Mouse (Mus musculus) liver, embryonic 15.5 days (tissue): ENCODE data around the gene Cp. TPM values are rescaled to one million over a fixed set of nuclear protein-coding genes. Genes with fewer than 3 reads are reported as not detected.
"Not testable (repeated sequence)": the region's sequence is repeated elsewhere in the genome, so short reads cannot be mapped to it uniquely, and the experiment has no call there.

Source experiments
- ATAC-seq: fragments of 200-750 bp; cut with Nextera tagmentation; 2 replicates; pipeline ENCODE4 v1.8.0; 2017; ENCODE audit warnings: moderate number of reproducible peaks, mild to moderate bottlenecking, moderate library complexity; ENCODE audit not compliant: insufficient read depth
- H3K27ac ChIP-seq: fragments of 300-500 bp; sonication (generic); replicated peaks from 2 replicates; pipeline ENCODE4 v1.5.1; 2015; ENCODE audit warnings: mild to moderate bottlenecking, inconsistent platforms
- H3K27me3 ChIP-seq: fragments of 300-500 bp; sonication (generic); 2 replicates; pipeline ENCODE4 v1.6.1; 2015; ENCODE audit warnings: mild to moderate bottlenecking, inconsistent platforms
- H3K36me3 ChIP-seq: fragments of 300-500 bp; sonication (generic); replicated peaks from 2 replicates; pipeline ENCODE4 v1.6.1; 2015; ENCODE audit warnings: moderate library complexity, mild to moderate bottlenecking, inconsistent platforms
- H3K4me1 ChIP-seq: fragments of 300-500 bp; sonication (generic); replicated peaks from 2 replicates; pipeline ENCODE4 v1.6.1; 2015; ENCODE audit warnings: inconsistent platforms
- H3K4me2 ChIP-seq: fragments of 300-500 bp; sonication (generic); 2 replicates; pipeline ENCODE4 v1.6.1; 2015; ENCODE audit warnings: moderate library complexity, mild to moderate bottlenecking, inconsistent platforms
- H3K4me3 ChIP-seq: fragments of 300-500 bp; sonication (generic); replicated peaks from 2 replicates; pipeline ENCODE4 v1.5.1; 2015; ENCODE audit warnings: mild to moderate bottlenecking, inconsistent platforms
- H3K9ac ChIP-seq: fragments of 300-500 bp; sonication (generic); 2 replicates; pipeline ENCODE4 v1.6.1; 2015; ENCODE audit warnings: moderate library complexity, mild to moderate bottlenecking, inconsistent platforms
- H3K9me3 ChIP-seq: fragments of 300-500 bp; sonication (generic); replicated peaks from 2 replicates; pipeline ENCODE4 v1.6.1; 2016; ENCODE audit warnings: inconsistent platforms
- WGBS: fragments of 180-500 bp; shearing (Covaris S2); methylation state at CpG from one replicate; pipeline ENCODE4 v1.1.7; 2015; ENCODE audit warnings: mixed read lengths; ENCODE audit not compliant: insufficient replicate concordance; 5-methylcytosine and 5-hydroxymethylcytosine counted together
- polyA plus RNA-seq: library from polyadenylated mRNA; unstranded; fragments of >200 nt; fragmentation: Nextera tagmentation; extraction: Ambion mirVana; gene quantifications from 2 replicates; pipeline ENCODE4 v1.2.1, GENCODE M21; 2015

Cp gene
- polyA plus RNA-seq, 1 experiment from 2014 or later = 38.6 TPM

DNA sequence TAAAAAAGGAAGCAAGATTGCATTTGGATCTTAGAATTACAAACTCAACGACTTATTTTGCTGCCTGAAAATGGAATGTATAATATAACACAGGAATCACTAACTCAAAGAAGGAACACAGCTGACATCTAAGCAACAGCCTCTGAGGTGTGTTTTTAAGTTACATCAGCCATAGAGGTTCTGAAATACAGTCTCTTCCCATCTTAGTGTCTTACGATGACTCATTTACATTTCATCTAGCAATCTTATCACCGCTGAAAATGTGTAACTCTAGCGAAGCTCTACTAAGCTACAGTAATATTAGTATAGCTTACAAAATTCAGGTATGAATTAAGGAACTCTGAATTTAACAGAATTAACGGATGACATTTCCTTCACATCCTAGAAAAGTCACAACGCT, 74.0 kb downstream of the Cp start:
- ATAC-seq = no peak
- 71% methylated on average over 6 of the region's 6 CpGs for WGBS
- no peak overlapping the region for H3K4me3 ChIP-seq
- no peak overlapping the region for H3K27ac ChIP-seq
- peaks cover 20% of the 10 kb centered on the region; the same call in 1 of the 2 replicates for H3K36me3 ChIP-seq
- no peak overlapping the region for H3K9ac ChIP-seq
- H3K4me2 ChIP-seq = no peak overlapping the region
- no peaks in the 10 kb centered on the region for H3K27me3 ChIP-seq
- H3K9me3 ChIP-seq = no peaks in the 10 kb centered on the region
- peaks cover 20% of the 10 kb centered on the region for H3K4me1 ChIP-seq

DNA sequence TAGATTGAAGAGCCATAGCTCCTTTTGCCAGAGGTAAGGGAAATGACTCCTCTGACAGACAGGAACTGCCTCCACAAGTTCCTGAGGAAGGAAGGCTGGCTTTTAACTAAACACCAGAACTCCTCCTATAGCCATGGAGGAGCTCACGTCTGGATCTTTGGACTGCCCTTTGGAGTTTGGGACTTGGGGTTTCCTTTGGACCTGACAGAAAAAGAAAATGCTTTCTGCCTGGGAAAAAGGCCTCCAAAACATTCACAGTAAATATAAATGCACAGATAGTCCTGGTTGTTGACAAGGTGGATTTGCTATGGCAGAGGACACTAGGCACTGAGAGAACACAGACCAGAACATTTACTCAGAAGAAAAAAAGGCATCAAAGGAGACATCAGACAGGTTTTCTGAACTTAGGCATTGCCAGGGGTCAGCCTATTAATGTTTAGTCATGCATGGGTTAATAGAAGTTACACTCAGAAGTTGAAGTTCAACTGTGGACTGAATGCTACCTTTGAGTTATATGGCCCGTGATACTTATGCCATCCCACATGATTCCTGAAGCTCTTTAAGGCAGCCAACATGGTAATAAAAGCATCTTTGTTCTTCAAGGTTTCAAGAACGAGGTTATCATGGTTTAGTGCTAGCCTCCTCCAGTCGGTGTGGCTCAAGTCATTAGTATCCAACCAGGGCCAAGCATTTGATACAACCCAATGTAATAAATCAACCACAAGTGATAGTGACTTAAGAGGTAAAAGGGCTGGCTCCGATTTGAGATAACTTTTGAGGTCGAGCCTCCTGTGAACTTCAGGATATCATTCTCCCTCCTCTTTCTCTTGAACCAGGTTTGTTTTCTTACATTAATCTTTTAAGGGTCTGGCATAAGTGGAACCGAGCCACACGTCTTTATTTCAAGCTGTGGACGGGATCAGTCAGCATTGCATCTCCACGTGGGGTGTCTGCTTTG, 77.2 kb downstream of the Cp start:
- no peaks in the 10 kb centered on the region; the same call in 1 of the 2 replicates for H3K9me3 ChIP-seq
- peak overlapping the region; percentile 71 for H3K27ac ChIP-seq
- H3K4me1 ChIP-seq = peaks cover 20% of the 10 kb centered on the region
- no peaks in the 10 kb centered on the region for H3K27me3 ChIP-seq
- 0 out of 2 replicates have a peak, but pooled peaks cover 5% of the 10 kb centered on the region for H3K36me3 ChIP-seq
- peak overlapping the region; percentile 84 for H3K4me2 ChIP-seq
- ATAC-seq = no peak
- peak overlapping the region; percentile 67 for H3K4me3 ChIP-seq
- peak overlapping the region; percentile 55 for H3K9ac ChIP-seq
- WGBS = 9% methylated on average over 10 of the region's 10 CpGs

DNA sequence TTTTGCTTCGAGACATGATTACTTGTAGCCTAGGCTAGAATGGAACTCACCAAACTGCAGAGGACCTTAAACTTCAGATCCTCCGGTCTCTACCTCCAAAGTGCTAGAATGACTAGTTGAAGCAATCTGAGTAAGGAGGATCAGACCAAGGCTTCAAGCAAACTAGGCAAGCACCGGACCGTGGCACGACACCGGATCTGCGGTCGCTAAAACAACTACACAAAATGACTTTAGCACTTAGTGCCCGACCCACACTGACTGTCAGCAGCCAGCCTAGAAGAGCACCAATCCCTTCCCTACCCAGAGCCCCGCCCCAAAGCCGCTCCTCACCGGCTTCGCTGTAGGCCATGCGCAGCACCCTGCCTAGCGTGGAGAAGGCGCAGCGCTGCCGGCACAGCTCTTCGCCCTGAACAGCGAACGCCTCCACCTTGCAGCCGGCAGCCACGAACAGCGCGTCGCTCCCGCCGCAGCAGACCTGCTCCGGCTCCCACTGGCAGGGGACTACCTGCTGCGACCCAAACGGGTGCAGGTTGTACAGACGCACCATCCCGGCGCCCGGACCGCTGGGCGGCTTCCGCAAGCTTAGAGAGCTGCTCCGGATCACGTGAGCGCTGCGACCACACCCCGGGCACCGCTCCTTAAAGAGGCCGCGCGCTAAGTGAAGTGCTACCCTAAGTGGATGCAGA, 78.0 kb downstream of the Cp start, which contains the start of gene Hps3:
Gene Hps3 (minus strand): TSS at position 597 of the 686 bp plus-strand sequence.
- Histone ChIP-seq H3K4me1 (peaks cover 20% of the 10 kb centered on the region), H3K27ac (peak within 1 kb of the TSS; percentile 71), H3K4me3 (peak within 1 kb of the TSS; percentile 67), H3K36me3 (0 out of 2 replicates have a peak, but pooled peaks cover 3% of the 10 kb centered on the region), H3K9ac (peak within 1 kb of the TSS; percentile 55), H3K27me3 (no peaks in the 10 kb centered on the region), H3K4me2 (peak within 1 kb of the TSS; percentile 84), H3K9me3 (no peaks in the 10 kb centered on the region; the same call in 1 of the 2 replicates)
- under 1% methylated on average over 47 of the region's 47 CpGs for WGBS
- ATAC-seq = peak; percentile 100

- no peak overlapping the region for H3K27ac ChIP-seq
- H3K36me3 ChIP-seq = no peaks in the 10 kb centered on the region
- H3K4me1 ChIP-seq = peaks cover 20% of the 10 kb centered on the region
- no peak for ATAC-seq
- H3K27me3 ChIP-seq = no peaks in the 10 kb centered on the region
- no peak overlapping the region for H3K4me2 ChIP-seq
- H3K4me3 ChIP-seq = no peak overlapping the region
- no peaks in the 10 kb centered on the region; the same call in 1 of the 2 replicates for H3K9me3 ChIP-seq
- H3K9ac ChIP-seq = no peak overlapping the region
- 69% methylated on average over 4 of the region's 4 CpGs for WGBS
Measured at GRCm38 (mm10) chr3:20036069-20036468, 79.2 kb downstream of the Cp start.

- not testable (repeated sequence) for H3K9ac ChIP-seq, H3K4me3 ChIP-seq, H3K9me3 ChIP-seq, H3K36me3 ChIP-seq, H3K27me3 ChIP-seq, ATAC-seq, H3K4me1 ChIP-seq, H3K4me2 ChIP-seq, H3K27ac ChIP-seq
- 80% methylated on average over 7 of the region's 7 CpGs for WGBS
Measured at GRCm38 (mm10) chr3:20041461-20041860, 84.6 kb downstream of the Cp start.

GRCm38 (mm10) chr3:20044736-20045135, 87.9 kb downstream of the Cp start:
- WGBS = 56% methylated on average over 3 of the region's 3 CpGs
- not testable (repeated sequence) for H3K36me3 ChIP-seq, H3K27ac ChIP-seq, H3K4me1 ChIP-seq, H3K4me3 ChIP-seq, H3K4me2 ChIP-seq, H3K9ac ChIP-seq, ATAC-seq, H3K9me3 ChIP-seq, H3K27me3 ChIP-seq

GRCm38 (mm10) chr3:20057306-20058196, 100.7 kb downstream of the Cp start, which contains the start of gene Hltf:
Hltf (plus strand) TSS chr3:20057811.
- Histone ChIP-seq H3K4me3 (peak within 1 kb of the TSS; percentile 84), H3K9me3 (no peaks in the 10 kb centered on the region), H3K27me3 (no peaks in the 10 kb centered on the region), H3K36me3 (peaks cover 5% of the 10 kb centered on the region; the same call in 1 of the 2 replicates), H3K9ac (peak within 1 kb of the TSS; percentile 67), H3K4me2 (peak within 1 kb of the TSS; percentile 79), H3K4me1 (peaks cover 16% of the 10 kb centered on the region), H3K27ac (peak within 1 kb of the TSS; percentile 69)
- WGBS = under 1% methylated on average over 51 of the region's 54 CpGs
- peak; percentile 100 for ATAC-seq

GRCm38 (mm10) chr3:20058197-20058541, 101.3 kb downstream of the Cp start:
- peaks cover 5% of the 10 kb centered on the region; the same call in 1 of the 2 replicates for H3K36me3 ChIP-seq
- H3K9ac ChIP-seq = peak overlapping the region; percentile 67
- peak overlapping the region; percentile 69; the same call in 1 of the 2 replicates for H3K27ac ChIP-seq
- ATAC-seq = no peak
- H3K4me2 ChIP-seq = peak overlapping the region; percentile 79
- no peaks in the 10 kb centered on the region for H3K27me3 ChIP-seq
- no peaks in the 10 kb centered on the region for H3K9me3 ChIP-seq
- H3K4me3 ChIP-seq = peak overlapping the region; percentile 84
- 0% methylated on average over 7 of the region's 9 CpGs for WGBS
- peaks cover 16% of the 10 kb centered on the region for H3K4me1 ChIP-seq
